Mouse (Mus musculus) embryo, embryonic 10 days (tissue): ENCODE measurements around the gene Myadml2.

Experiments used
- DNase-seq: peaks from one replicate; pipeline ENCODE4 v3.0.0-alpha.2; 2015; ENCODE audit warnings: low spot score

The Myadml2 gene

DNA sequence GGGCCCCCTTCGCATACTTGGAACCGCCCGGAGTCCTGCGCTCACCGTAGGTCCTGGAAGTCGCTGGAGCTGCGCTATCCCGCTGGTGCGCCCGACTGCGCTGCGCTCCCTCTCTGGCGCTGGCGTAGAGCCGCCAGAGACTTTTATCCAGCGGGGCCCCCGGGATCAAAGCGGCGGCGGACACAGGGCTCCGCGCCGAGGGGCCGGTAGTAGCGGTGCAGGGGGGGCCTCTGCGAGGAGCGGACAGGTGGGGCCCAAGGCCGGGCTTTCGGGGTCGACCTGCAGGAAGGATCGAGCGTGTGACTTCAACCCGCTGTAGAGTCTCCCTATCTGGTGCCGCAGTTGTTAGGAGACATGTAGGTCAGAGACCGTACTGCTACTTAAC lies 13.1 kb upstream of the Myadml2 start, which contains the start of gene Notum:
Notum (minus strand) TSS at position 100 of the 385 bp plus-strand sequence.
- no peak for DNase-seq

DNA sequence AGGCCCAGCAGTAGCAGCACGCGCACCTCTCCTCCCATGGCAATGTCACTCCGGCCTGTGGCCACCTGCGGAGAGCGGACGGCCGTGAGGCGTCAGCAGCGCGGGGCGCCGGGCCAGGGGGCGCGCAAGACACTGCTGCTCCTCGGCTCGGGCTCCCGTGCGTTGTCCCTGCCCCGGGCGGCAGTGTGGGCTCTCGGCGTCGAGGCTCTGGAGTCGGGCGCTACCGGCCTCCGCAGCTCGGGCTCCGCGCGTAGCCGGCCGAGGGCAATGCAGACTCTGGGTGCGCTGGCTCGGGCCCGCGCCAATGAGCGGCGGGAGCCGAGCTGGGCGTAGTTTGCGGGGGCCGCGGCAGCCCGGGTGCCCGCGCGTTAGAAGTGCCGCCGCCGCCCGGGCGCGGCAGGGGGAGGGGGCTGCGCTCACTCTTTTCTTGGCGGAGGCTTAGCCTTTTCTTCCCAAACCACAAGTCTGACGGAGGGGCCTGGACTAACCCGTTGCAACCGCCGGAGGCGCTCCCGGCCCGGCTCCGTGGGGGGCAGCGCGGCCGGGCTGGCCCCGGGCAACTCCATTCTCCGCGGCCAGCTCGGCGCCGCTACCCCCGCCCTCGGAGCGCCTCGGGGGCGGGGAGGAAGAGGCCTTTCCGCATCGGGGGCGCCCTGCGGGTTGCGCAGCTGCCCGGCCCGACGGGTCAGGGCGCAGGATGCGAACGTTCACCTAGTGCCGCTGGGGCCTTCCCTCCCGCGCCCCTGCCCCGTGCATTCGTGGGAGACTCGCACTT lies 12.5 kb upstream of the Myadml2 start:
- peak; percentile 48 for DNase-seq

DNA sequence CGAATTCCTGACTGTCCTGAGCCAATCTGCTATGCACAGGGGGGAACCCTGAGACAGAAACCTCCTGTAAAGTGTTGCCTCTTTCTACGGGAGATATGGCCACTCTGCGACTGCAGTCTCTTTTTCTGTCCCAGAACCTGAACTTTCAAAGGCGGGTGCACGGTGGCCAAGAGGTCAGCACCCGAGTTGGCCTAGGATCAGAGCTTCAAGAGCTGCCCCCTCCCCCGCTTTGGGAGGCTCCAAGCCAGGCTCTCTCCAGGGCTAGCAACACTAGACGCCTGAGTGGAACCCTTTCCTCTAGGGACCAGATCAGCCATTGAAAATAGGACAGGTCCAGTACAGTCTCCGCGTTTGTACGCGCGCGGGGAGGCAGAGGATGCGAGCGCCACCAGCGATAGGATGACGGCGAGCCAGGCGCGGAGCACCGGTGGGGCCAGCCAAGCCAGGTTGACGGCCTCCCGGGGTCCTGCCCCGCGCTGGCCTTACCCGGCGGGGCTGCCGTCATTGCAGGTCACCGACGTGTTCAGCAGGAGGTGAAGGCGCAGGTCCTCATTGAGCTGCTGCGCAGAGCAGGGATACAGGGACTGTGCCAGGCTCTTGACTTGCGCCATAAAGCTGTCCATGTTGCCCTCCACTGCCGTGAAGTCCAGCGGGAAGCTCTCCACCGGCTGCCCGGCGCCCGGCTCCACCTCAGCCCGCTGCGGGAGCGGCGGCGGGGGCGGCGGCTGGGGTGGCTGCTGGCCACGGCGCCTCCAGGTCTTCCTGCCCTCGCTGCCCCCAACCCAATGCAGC lies 11.7 kb upstream of the Myadml2 start:
- no peak for DNase-seq

DNA sequence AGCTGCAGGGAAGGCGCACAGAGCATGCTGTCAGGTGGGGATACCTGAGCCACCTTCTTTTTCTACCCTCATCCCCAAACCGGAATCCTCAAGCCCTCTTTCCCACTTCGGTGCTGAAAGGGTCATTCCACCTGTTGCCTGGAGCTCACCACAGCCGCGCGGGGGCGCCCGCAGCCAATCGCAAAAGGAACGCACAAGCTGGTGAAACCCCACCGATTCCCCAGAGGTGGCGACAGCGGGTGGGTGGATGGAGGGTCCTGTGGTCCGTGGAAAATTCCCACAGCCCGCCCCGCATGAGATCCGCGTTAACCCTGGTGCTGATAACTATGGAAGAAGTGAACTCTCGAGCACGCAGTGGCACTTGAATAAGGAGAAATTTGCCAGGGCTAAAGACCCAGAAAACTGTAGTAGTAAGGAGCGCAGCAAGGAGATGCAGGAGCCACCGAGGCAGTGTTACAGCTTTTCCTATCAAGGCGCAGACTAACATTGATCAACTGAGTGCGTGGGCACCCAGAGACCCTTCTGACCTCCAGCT lies 11.0 kb upstream of the Myadml2 start:
- DNase-seq, result peak; percentile 85

DNA sequence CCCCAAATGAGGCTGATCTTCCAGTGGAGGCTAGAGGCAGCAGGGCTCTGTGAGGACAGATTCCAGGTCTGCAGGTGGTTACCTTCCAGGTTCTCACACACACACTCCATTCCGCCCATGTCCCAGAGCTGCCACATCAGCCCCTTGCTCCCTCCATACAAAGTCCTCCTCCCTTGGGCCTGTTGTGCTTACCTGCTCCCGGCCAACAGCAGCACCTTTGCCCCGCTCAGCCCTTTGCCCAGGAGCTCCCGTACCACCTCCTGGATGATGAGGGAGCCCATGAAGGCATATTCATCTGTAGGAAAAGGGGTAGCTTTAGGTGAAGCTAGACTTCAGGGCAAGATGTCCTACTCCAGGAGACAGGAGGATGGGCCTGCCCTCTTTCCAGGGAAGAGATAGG lies 9.3 kb upstream of the Myadml2 start:
- DNase-seq, result no peak

DNA sequence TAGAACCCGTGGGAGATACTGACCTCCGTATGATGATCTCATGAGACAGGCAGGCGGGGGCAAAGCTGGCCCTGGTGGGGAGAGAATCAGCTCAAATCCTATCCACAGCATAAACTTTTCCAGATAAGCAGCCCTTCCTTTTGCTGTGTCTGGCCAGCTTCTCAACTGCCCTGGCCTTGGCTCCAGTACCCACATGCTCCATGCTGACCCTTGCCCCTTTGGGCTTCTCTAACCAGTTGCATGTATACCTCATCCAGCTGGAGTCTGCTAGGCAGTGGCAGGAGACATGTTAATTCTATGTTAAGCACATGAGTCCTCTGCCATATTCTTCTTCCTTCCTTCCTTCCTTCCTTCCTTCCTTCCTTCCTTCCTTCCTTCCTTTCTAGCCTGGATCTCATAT lies 6.8 kb upstream of the Myadml2 start:
- DNase-seq, result no peak

DNA sequence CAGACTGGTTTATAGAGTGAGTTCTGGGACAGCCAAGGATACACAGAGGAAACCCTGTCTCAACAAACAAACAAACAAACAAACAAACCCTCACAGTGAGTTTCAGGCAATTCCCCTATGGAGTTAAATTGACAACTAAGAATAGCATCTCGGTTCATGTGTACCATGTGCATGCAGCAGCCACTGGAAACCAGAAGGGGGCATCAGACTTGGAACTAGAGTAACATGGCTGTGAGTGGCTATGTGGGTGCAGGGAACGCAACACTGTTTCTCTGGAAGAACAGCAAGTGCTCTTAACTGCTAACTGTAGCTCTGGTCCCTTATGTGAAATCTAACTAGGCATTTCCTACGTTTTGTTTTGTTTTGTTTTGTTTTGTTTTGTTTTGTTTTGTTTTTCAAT lies 3.9 kb upstream of the Myadml2 start:
- peak; percentile 35 for DNase-seq

DNA sequence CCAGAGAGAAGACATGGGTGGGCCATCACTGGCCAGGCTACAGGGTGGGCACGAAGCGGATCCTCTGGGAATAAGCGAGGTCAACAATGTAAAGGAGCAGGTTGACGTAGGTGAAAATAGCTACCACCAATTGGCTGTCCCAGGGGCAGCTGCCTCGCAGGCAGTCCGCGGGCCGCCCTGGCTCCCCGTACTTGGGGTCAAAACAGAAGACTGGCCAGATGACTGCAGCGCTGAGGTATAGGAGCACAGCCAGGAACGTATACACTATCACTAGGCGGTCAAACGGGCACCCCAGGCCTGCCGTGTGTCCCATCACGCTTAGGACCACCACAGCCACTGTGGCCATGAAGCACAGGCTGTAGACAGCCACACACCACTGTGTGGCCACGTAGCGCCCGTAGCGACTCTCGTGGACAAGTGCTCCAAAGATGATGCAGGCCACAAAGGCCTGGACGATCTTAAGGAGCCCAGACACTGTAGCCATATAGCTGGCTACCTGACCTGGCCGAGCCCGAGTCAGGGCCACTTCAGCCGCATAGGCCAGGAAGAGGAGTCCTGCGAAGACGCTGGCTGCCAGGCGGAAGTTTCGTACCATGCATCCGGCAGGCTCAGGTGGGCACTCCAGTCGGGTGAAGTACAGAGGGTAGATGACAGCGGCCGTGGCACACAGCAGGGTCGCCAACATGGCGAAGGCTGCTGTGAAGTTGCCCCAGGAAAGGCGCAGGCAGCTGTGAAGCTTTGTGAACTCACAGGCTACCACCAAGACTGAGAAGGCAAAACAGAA lies 719 bp downstream of the Myadml2 start:
- DNase-seq, result no peak

DNA sequence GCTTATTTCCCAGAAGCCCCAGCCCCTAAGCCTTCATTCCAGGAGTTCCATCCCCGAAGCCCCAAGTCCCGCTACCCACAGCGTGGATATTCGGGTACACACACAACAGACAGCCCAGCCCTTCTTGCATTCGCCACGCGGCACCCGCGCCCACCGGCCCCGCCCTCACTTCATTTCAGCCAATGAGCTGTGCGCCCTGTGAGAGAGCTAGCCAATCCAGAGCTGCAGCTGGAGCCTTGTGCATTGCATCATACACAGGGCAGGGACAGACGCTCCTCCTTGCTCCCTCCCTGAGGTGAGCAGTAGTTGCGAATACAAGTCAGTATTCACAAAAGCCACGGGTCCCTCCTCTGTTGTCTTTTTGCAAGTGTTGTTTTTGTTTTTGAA lies 4.4 kb downstream of the Myadml2 start, which contains the start of gene Pycr1:
Pycr1 (minus strand) TSS at position 169 of the 387 bp plus-strand sequence.
- DNase-seq, result peak; percentile 97

DNA sequence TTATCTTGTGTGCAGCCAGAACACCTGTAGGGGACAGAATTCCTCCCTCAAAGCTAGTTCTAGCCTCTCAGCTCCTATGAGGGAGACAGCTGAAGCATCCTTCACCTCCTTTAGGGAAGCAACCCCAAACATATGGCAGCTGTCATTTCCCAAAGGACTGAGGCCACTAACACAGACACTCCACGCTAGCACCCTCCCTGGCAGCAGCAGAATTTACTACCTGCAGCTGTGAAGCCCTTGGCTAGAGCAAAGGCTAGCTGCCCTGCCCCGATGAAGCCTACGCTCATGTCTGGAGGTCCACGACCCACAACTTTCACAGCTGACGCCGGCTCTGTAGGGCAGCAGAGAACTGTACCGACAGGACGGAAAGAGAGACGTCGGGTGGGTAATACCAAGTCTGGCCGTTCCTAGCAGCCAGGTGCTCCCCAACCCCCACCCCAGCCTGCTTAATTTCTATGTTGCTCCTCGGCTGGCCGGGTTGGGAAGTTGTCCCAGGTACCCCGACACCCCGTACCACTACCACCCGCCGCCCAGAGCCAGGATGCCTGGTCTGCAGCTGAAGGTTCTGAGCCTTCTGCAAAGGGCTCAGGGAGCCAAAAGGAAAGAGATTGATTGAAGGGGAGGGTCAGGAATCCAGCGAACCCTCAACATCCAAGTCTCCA lies 4.9 kb downstream of the Myadml2 start:
- no peak for DNase-seq

DNA sequence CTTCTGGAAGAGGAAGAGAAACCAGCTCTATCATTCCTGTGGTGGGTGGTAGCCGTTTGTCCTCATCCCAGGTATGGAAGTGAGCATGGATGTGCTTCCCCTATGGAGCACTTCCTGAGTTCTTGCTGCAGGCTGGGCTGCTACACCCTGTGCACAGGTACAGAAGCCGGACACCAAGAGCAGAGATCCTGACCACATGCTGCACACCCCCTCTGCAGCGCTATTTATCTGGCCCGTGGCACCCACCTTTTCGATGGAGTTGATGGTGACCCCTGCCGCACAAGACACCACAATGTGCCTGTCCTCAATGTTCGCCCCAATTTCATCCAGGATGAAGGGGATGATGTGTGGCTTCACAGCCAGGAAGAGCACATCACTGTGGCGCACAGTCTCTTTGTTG lies 6.1 kb downstream of the Myadml2 start:
- no peak for DNase-seq

DNA sequence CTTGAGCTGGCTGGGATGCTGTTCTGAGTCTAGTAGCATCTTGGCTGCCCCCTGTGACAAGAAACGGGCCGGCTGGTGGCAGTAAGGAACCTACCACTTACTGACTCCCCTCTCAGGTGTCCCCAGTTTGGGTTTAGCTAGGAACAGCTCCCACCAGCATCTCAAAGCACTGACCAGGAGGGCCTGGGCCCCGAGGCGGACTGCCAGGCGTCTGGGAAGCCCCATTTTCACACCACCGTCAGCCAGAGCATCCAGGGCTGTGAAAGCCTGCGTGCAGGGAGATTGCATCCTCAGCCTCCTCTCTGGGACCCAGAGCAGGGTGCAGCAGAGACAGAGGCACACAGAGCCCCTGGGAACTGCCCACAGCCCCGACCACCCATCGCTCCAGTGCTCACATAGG lies 6.7 kb downstream of the Myadml2 start:
- no peak for DNase-seq

DNA sequence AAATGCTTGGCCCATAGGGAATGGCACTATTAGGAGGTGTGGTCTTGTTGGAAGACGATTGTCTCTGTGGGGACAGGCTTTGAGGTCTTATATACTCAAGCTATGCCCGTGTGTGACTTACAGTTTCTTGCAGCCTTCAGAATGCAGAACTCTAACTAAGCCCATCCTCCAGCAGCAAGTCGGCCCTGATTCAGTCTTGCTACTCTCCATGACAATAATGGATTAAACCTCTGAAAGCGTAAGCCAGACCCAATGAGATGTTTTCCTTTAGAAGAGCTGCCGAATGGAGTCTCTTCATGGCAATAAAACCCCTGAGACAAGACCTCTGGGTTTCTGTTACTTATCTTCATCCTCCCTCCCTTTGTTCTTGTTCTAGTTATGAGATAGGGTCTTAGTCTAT lies 13.1 kb downstream of the Myadml2 start:
- no peak for DNase-seq

DNA sequence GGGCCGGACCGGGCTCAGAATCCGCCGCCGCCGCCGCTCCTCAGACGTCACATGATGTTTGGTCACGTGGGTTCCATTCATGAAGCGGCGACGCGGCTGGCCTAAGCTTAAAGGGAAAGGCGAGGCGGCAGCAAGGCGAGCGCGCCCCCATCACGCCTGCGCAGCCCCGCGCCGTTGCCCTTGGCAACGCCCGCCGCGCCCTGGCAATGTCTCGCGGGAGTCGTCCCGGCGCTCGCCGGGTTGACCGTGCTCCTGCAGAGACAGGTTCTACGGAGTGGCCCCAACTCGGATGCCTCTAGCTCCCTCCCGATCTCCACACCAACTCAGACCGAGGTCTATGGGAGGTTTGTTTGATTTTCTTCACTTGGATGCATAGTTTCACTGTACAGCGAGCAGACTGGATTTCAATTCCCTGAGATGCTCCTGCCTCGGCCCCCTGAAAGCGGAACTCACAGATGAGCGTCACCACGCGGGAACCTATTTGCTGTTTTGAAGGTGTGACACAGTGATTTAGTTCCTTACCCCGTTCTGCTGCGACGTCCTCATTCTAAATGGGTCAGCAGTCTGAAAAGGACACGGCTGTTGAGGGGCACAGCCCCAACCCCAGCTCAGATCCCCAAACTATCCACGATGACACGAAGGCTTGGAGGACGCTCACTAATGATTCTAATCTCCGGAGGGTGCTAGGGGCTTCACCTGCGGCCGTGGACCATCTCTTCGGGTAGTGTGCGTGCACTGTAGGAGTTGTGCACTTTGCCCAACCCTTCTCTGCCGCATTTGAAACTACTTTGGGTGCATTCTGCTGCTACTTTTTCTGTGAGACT lies 14.2 kb downstream of the Myadml2 start, which contains the start of gene Mafg:
Mafg (minus strand) TSS at position 81 of the 824 bp plus-strand sequence.
- peak; percentile 99 for DNase-seq

DNA sequence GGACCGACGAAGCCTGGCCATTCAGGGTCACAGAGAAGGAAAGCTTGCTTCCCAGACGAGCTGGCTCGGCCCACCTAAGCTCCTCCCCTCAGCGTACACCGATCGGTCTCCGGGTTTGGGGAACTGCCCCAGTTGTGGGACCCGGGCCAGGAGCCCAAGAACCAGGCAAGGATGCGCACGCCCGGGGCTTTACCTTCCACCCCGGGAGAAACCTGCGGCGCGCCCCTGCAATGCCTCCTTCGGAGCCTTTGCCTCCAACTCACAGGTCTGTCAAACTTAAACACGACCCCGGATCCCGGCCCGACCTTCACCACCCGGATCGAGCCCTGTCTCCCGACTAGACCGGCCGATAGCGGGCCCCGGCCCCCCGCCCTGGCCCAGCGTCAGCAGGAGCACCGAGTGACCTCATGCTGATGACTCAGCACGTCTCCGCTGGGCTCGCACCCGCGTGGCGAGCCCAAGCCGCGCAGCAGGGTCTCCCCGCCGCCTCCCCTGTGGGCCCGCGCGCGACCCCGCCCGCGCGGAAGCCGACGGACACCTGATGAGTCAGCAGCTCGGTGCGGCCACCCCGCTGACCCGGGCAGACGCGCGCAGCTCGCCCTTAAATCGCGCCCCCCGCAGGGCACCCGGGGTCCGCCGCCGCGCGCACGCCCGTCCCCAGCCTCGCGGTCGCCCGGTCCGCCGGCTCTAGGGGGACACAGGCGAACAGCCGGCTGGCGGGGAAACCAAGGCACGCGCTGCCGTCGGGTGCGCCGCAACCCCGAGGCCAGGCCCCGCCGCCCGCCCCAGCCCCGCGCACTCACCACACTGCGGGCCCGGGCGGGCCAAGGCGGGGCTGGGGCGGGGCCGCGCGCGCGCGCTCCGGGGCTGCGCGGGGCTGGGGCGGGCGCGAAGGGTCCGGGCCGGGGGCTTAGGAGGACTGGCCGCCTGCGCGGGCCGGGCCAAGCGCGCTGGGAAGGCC lies 15.1 kb downstream of the Myadml2 start:
- DNase-seq, result peak; percentile 74

DNA sequence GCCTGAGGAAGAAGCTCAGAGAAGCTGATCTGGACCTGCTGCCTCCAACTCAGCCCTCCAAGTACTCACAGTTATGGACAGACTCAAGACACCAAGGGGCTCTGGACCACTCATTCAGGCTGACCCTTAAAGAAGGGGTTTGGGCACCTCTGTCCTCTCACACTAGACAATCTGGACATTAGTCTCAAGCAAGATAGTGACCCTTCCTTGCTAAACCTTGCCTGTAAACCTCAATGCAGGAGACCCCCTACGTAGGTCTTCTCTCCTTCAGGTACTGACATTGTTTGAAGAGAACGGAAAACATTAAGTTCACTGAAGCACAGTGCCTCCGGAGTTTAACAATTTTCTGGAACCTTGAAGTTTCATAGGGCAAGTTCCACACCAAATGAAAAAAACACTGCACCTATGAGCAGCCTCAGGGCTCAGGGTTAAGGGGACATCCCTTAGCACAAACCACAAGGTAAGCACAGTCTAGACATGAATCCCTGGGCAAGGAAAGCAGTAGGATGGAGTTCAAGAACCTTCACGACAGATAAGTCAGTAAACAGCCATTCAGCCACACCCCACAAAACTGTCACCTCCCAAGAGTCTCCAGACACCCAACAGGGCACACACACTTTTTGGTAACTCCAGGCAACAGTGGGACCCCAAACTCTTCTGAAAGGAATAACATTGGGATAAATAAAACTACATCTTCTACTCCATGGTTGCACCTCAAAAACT lies 16.1 kb downstream of the Myadml2 start:
- no peak for DNase-seq

DNA sequence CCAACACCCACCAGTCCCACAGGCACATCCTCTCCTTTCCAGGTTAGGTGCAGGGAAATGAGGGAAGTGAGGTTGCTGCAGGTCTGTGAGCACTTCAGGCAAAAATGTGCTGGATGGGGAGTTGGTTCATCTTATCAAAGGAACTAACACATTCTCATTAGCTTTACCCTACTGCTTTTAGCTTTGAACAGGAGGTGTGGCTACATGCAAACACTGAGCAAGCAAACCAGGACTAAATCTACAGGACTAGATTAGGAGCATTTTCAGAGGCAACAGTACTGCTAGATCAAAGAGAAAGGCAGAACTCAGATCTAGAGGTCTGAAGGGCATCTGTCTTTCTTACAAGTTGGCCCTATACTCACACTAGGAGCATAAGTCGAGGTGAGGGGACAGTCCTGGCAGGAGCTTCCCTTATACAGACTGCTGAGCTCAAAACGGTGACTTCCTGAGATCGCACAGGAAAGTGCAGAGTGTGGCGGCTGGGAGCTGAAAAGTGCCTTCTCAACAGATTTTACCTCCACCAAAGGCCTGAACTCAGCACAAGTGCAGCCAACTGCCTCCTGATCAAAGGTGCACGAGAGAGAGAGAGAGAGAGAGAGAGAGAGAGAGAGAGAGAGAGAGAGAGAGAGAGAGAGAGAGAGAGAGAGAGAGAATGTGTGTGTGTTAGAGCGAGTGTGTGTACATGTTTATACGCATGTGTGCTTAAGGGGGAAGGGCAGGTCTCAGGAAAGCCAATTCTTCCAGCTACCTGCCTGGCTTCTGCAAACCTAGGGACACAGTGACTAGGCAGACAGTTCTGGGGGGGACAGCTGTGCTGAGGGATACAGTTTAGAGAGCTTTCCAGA lies 16.9 kb downstream of the Myadml2 start:
- DNase-seq, result no peak

DNA sequence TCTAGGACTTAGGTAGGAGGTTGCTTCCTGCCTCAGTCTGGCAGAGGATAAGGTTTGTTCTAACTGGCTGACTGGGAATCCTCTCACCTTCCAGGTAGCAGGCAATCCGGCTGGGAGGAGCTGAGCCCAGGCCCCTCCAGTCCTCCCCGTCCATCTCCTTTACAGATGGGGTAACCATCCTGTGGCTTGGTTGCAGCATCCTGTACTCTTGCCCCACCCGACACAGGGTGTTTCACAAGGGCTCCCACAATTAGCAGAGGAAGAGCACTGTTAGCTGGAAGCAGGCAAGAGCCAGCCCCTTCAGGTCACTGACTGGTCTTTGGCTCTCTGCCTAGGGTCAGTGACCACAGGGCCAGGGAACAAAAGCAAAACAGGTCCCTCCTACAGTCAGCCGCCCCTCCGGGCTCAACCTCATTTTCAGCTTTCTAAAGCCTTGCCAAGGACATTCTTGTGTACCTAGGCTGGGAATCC lies 17.5 kb downstream of the Myadml2 start:
- no peak for DNase-seq
